Mouse (Mus musculus) erythroblast, embryonic 14.5 days (primary cell): ENCODE data around the gene Gbf1. TPM values are rescaled to one million over a fixed set of nuclear protein-coding genes. Genes with fewer than 3 reads are reported as not detected.

ENCODE experiments used
- H3K27me3 ChIP-seq: 2 replicates; pipeline ENCODE4 v1.6.1; 2012; ENCODE audit warnings: inconsistent platforms; ENCODE audit not compliant: control insufficient read depth
- H3K36me3 ChIP-seq: 2 replicates; pipeline ENCODE4 v1.6.1; 2012; ENCODE audit warnings: mild to moderate bottlenecking, inconsistent platforms; ENCODE audit not compliant: control insufficient read depth
- H3K4me1 ChIP-seq: 2 replicates; pipeline ENCODE4 v1.6.1; 2012; ENCODE audit warnings: inconsistent platforms; ENCODE audit not compliant: control insufficient read depth
- H3K4me3 ChIP-seq: replicated peaks from 2 replicates; pipeline ENCODE3; 2012; ENCODE audit warnings: moderate library complexity, mild to moderate bottlenecking, inconsistent platforms
- H3K9me3 ChIP-seq: 2 replicates; pipeline ENCODE4 v1.6.1; 2012; ENCODE audit warnings: low read length, inconsistent platforms, mixed read lengths; ENCODE audit not compliant: control insufficient read depth
- GATA1 ChIP-seq: IDR thresholded peaks from 2 replicates; pipeline ENCODE4 v1.6.1; 2012; ENCODE audit warnings: low read length, inconsistent platforms, mixed read lengths
- TAL1 ChIP-seq: IDR thresholded peaks from 3 replicates; pipeline ENCODE4 v1.6.1; 2012; ENCODE audit warnings: low read length, inconsistent platforms, mixed read lengths
- polyA plus RNA-seq: library from polyadenylated mRNA; stranded (reverse); fragments of >175 nt; gene quantifications from 2 replicates; pipeline ENCODE4 v1.2.3, GENCODE M21; 2012

Gbf1 gene
- polyA plus RNA-seq, 1 experiment, result 31.8 TPM

- Histone ChIP-seq H3K4me3 (no peak overlapping the region), H3K9me3 (no peaks in the 10 kb centered on the region), H3K27me3 (peaks cover 8% of the 10 kb centered on the region), H3K4me1 (peaks cover 44% of the 10 kb centered on the region), H3K36me3 (peaks cover 33% of the 10 kb centered on the region)
- TF ChIP-seq TAL1, result no peak
- TF ChIP-seq GATA1, result no peak
Observed at GRCm38 (mm10) chr19:46332721-46333339, 180.5 kb downstream of the Gbf1 start.

GRCm38 (mm10) chr19:46333906-46334305, 181.6 kb downstream of the Gbf1 start:
- Histone ChIP-seq H3K4me3 (no peak overlapping the region), H3K9me3 (no peaks in the 10 kb centered on the region), H3K27me3 (peaks cover 6% of the 10 kb centered on the region), H3K4me1 (peaks cover 43% of the 10 kb centered on the region), H3K36me3 (peaks cover 33% of the 10 kb centered on the region)
- TF ChIP-seq TAL1 (no peak), GATA1 (no peak)

Other genes starting within 250 kb of the Gbf1 start
- gene Armh3, start 154.0 kb upstream of the Gbf1 start, polyA plus RNA-seq, result 0.07 TPM in 1 of 2 replicates, not detected in the other
- gene Hps6, start 149.0 kb upstream of the Gbf1 start, polyA plus RNA-seq, result 0.04 and 0.06 TPM in 2 replicates
- gene Pprc1, start 107.6 kb upstream of the Gbf1 start, polyA plus RNA-seq, result 1.9 and 3.3 TPM in 2 replicates
- 65.5 and 65.9 TPM in 2 replicates for gene Ldb1, start 107.3 kb upstream of the Gbf1 start, polyA plus RNA-seq
- gene Nolc1, start 76.6 kb upstream of the Gbf1 start, polyA plus RNA-seq, result 3.1 and 3.4 TPM in 2 replicates
- 0.02 TPM in 1 of 2 replicates, not detected in the other for gene Elovl3, start 20.6 kb upstream of the Gbf1 start, polyA plus RNA-seq
- not detected in 2 replicates for gene Pitx3, start 4.2 kb upstream of the Gbf1 start, polyA plus RNA-seq
- gene Nfkb2, start 151.8 kb downstream of the Gbf1 start, polyA plus RNA-seq, result 5.5 and 7.4 TPM in 2 replicates
- gene Psd, start 174.6 kb downstream of the Gbf1 start, polyA plus RNA-seq, result 7.6 and 8.3 TPM in 2 replicates
- 10.4 and 12.7 TPM in 2 replicates for gene Fbxl15, start 175.7 kb downstream of the Gbf1 start, polyA plus RNA-seq
- 15.7 and 17.4 TPM in 2 replicates for gene Cuedc2, start 186.2 kb downstream of the Gbf1 start, polyA plus RNA-seq
- gene Mfsd13a, start 188.6 kb downstream of the Gbf1 start, polyA plus RNA-seq, result 0.20 and 0.73 TPM in 2 replicates
- not detected in 2 replicates for gene 2310034G01Rik, start 197.8 kb downstream of the Gbf1 start, polyA plus RNA-seq
- 4.0 and 5.4 TPM in 2 replicates for gene Actr1a, start 243.2 kb downstream of the Gbf1 start, polyA plus RNA-seq
- gene Sufu, start 244.4 kb downstream of the Gbf1 start, polyA plus RNA-seq, result 0.70 and 0.73 TPM in 2 replicates